Mouse (Mus musculus) CH12.LX (cell line): ENCODE results near the gene Syngr2.

Experiments used
- CTCF ChIP-seq, 2 experiments: IDR thresholded peaks in 1 of 2; conservative IDR thresholded peaks in 1 of 2; 2 replicates each; pipeline ENCODE4 v1.5.1; 2011 to 2012; ENCODE audit warnings: low read depth in 2 of 2, low read length in 2 of 2, improper control_type of control experiment in 1 of 2, inconsistent platforms in 1 of 2, mild to moderate bottlenecking in 1 of 2, moderate library complexity in 1 of 2
- EP300 ChIP-seq: IDR thresholded peaks from 2 replicates; pipeline ENCODE4 v1.6.1; 2011; ENCODE audit warnings: low read length, improper control_type of control experiment
- HCFC1 ChIP-seq: IDR thresholded peaks from 2 replicates; pipeline ENCODE4 v1.6.1; 2012; ENCODE audit warnings: low read depth, mild to moderate bottlenecking, inconsistent platforms, low read length, improper control_type of control experiment
- JUND ChIP-seq: conservative IDR thresholded peaks from 2 replicates; pipeline ENCODE4 v1.6.1; 2011; ENCODE audit warnings: low read depth, low read length, improper control_type of control experiment
- KAT2A ChIP-seq: IDR thresholded peaks from 2 replicates; pipeline ENCODE4 v1.6.1; 2012; ENCODE audit warnings: low read length, improper control_type of control experiment, inconsistent platforms; ENCODE audit not compliant: insufficient replicate concordance
- POLR2A ChIP-seq: IDR thresholded peaks from 2 replicates; pipeline ENCODE4 v1.6.1; 2011; ENCODE audit warnings: low read depth, mild to moderate bottlenecking, improper control_type of control experiment, low read length
- POLR2AphosphoS2 ChIP-seq: IDR thresholded peaks from 2 replicates; pipeline ENCODE4 v1.6.1; 2011; ENCODE audit warnings: low read depth, low read length, improper control_type of control experiment
- SIN3A ChIP-seq: IDR thresholded peaks from 2 replicates; pipeline ENCODE4 v1.6.1; 2012; ENCODE audit warnings: low read length, improper control_type of control experiment, inconsistent platforms
- SMC3 ChIP-seq: IDR thresholded peaks from 2 replicates; pipeline ENCODE4 v1.6.1; 2011; ENCODE audit warnings: low read depth, low read length, improper control_type of control experiment
- TCF12 ChIP-seq: IDR thresholded peaks from 2 replicates; pipeline ENCODE4 v1.6.1; 2014; ENCODE audit warnings: low read depth, mild to moderate bottlenecking, inconsistent platforms, low read length, improper control_type of control experiment
- USF1 ChIP-seq: IDR thresholded peaks from 2 replicates; pipeline ENCODE4 v1.6.1; 2014; ENCODE audit warnings: low read depth, mild to moderate bottlenecking, inconsistent platforms, low read length, improper control_type of control experiment
- ZC3H11A ChIP-seq: IDR thresholded peaks from 2 replicates; pipeline ENCODE4 v1.6.1; 2012; ENCODE audit warnings: low read depth, mild to moderate bottlenecking, inconsistent platforms, low read length, improper control_type of control experiment
- ZMIZ1 ChIP-seq: IDR thresholded peaks from 2 replicates; pipeline ENCODE4 v1.6.1; 2012; ENCODE audit warnings: low read depth, mild to moderate bottlenecking, inconsistent platforms, low read length, improper control_type of control experiment

- no peak for TF ChIP-seq HCFC1
- TF ChIP-seq EP300: no peak
- TF ChIP-seq POLR2A: no peak
- no peak for TF ChIP-seq CTCF (conservative IDR thresholded peaks at IDR 0.05 in 1 of 2, IDR thresholded peaks at IDR 0.05 in 1 of 2; ENCODE audit: low read depth in 2 of 2, low read length in 2 of 2)
- no peak for TF ChIP-seq TCF12
- TF ChIP-seq ZC3H11A: no peak
- no peak for TF ChIP-seq JUND
- TF ChIP-seq KAT2A: no peak
- TF ChIP-seq POLR2AphosphoS2: no peak
- TF ChIP-seq USF1: no peak
- TF ChIP-seq ZMIZ1: no peak
- TF ChIP-seq SMC3: no peak
- TF ChIP-seq SIN3A: no peak
Observed at GRCm38 (mm10) chr11:117782705-117783034, 26.8 kb upstream of the Syngr2 start.
